Mouse (Mus musculus) heart, postnatal 0 days (tissue): Measurements from ENCODE around the gene Vwa7. TPM values are rescaled to one million over a fixed set of nuclear protein-coding genes. Genes with fewer than 3 reads are reported as not detected.
"Not testable (repeated sequence)": the region's sequence is repeated elsewhere in the genome, so short reads cannot be mapped to it uniquely, and the experiment has no call there.

Experiments
- ATAC-seq: fragments of 200-750 bp; cut with Nextera tagmentation; 2 replicates; pipeline ENCODE4 v1.8.0; 2017; ENCODE audit warnings: low read depth, moderate number of reproducible peaks, moderate library complexity; ENCODE audit not compliant: insufficient read depth
- DNase-seq: peaks from one replicate; pipeline ENCODE4 v3.0.0-alpha.2; 2016; ENCODE audit warnings: low spot score
- H3K27ac ChIP-seq: fragments of 300-500 bp; sonication (generic); 2 replicates; pipeline ENCODE4 v1.5.1; 2014; ENCODE audit warnings: low read depth, mild to moderate bottlenecking
- H3K27me3 ChIP-seq: fragments of 300-500 bp; sonication (generic); 2 replicates; pipeline ENCODE4 v1.6.1; 2014; ENCODE audit warnings: low read length, mixed read lengths; ENCODE audit not compliant: control insufficient read depth, insufficient read depth
- H3K36me3 ChIP-seq: fragments of 300-500 bp; sonication (generic); replicated peaks from 2 replicates; pipeline ENCODE4 v1.6.1; 2014; ENCODE audit warnings: low read length, mixed read lengths; ENCODE audit not compliant: control insufficient read depth, insufficient read depth
- H3K4me1 ChIP-seq: fragments of 300-500 bp; sonication (generic); 2 replicates; pipeline ENCODE4 v1.6.1; 2014; ENCODE audit warnings: antibody characterized with exemption; ENCODE audit not compliant: control insufficient read depth, insufficient read depth
- H3K4me2 ChIP-seq: fragments of 300-500 bp; sonication (generic); 2 replicates; pipeline ENCODE4 v1.6.1; 2014; ENCODE audit warnings: low read depth, mild to moderate bottlenecking, low read length, moderate library complexity
- H3K4me3 ChIP-seq: fragments of 300-500 bp; sonication (generic); 2 replicates; pipeline ENCODE4 v1.5.1; 2014; ENCODE audit warnings: low read depth, low read length
- H3K9ac ChIP-seq: fragments of 300-500 bp; sonication (generic); replicated peaks from 2 replicates; pipeline ENCODE4 v1.6.1; 2014; ENCODE audit warnings: low read depth, low read length, mixed read lengths
- H3K9me3 ChIP-seq: fragments of 300-500 bp; sonication (generic); replicated peaks from 2 replicates; pipeline ENCODE4 v1.6.1; 2016; ENCODE audit warnings: low read length; ENCODE audit not compliant: control insufficient read depth
- CTCF ChIP-seq: IDR thresholded peaks from 2 replicates; pipeline ENCODE4 v1.5.1; 2016; ENCODE audit warnings: antibody characterized with exemption, control low read depth, low read depth
- EP300 ChIP-seq: IDR thresholded peaks from 2 replicates; pipeline ENCODE4 v1.6.1; 2016; ENCODE audit warnings: antibody characterized with exemption, low read depth
- WGBS: fragments of 180-500 bp; shearing (Covaris S2); extraction: QIAGEN DNeasy Blood & Tissue Kit; methylation state at CpG from one replicate; pipeline ENCODE4 v1.1.7; 2014; 5-methylcytosine and 5-hydroxymethylcytosine counted together
- polyA plus RNA-seq: library from polyadenylated mRNA; unstranded; fragments of >200 nt; fragmentation: Nextera tagmentation; extraction: Ambion mirVana; gene quantifications from 2 replicates; pipeline ENCODE4 v1.2.1, GENCODE M21; 2015
- total RNA-seq: library from RNA; depleted of rRNA; stranded (reverse); fragments of >200 nt; gene quantifications from 2 replicates; pipeline ENCODE4 v1.2.3, GENCODE M21; 2014; ENCODE audit warnings: low replicate concordance

Gene Vwa7
- total and polyA plus RNA-seq, 2 experiments from 2014 or later: 0.63 to 0.92 TPM

- Histone ChIP-seq H3K27ac (no peak overlapping the region), H3K4me1 (no peaks in the 10 kb centered on the region), H3K36me3 (no peaks in the 10 kb centered on the region), H3K4me3 (no peak overlapping the region), H3K4me2 (no peak overlapping the region), H3K9ac (no peak overlapping the region), H3K27me3 (no peaks in the 10 kb centered on the region), H3K9me3 (no peaks in the 10 kb centered on the region)
- TF ChIP-seq EP300: no peak
- TF ChIP-seq CTCF: 0 out of 2 replicates have a peak, but pooled peaks have one; percentile 3
- 60% methylated on average over 8 of the region's 8 CpGs for WGBS
- DNase-seq (no peak), ATAC-seq (no peak)
Measured at GRCm38 (mm10) chr17:35032323-35032870, 16.0 kb downstream of the Vwa7 start.

DNA sequence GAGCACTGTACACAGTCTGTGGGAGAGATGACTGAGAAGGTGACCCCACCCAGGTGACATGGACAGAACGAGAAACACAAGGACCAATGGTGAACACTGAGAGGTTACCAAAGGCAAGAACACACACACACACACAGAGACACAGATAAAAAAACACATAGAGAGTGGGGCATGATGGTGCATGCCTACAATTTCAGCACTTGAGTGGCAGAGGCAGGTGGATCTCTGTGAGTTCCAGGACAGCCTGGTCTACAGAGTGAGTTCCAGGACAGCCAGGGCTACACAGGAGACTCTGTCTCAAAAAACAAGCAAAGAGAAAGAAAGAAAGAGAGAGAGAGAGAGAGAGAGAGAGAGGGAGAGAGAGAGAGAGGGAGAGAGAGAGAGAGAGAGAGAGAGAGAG is 17.3 kb downstream of the Vwa7 start:
- not testable (repeated sequence) for DNase-seq, ATAC-seq

DNA sequence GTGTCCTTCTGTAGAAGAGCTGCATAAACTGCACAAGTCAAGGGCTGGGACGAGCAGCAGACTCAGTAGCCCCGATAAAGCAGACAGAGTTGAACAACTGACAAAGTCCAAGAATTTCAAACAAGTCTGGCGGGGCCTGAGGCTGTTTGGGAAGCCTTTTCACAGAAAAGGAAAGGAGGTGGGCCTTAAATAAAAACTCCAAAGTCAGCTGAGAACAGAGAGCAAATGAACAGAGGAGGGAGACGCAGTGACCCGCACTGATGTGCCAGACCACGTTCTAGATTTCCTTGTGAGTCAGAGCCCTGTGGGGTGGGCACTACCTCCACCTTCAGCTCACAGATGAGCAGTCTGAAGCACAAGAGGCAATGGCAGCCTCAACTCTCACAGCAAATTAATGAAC is 18.5 kb downstream of the Vwa7 start:
- no peak overlapping the region for H3K4me3 ChIP-seq
- ATAC-seq: no peak
- 75% methylated on average over 6 of the region's 6 CpGs for WGBS
- no peaks in the 10 kb centered on the region for H3K4me1 ChIP-seq
- no peak overlapping the region for H3K27ac ChIP-seq
- no peaks in the 10 kb centered on the region for H3K9me3 ChIP-seq
- no peaks in the 10 kb centered on the region for H3K36me3 ChIP-seq
- no peak overlapping the region for H3K4me2 ChIP-seq
- no peak overlapping the region for H3K9ac ChIP-seq
- no peak for DNase-seq
- TF ChIP-seq CTCF (no peak), EP300 (no peak)
- H3K27me3 ChIP-seq: no peaks in the 10 kb centered on the region

More for the DNA sequence above, 17.3 kb downstream of the Vwa7 start:
- not testable (repeated sequence) for H3K27me3 ChIP-seq, H3K36me3 ChIP-seq, H3K9ac ChIP-seq, H3K27ac ChIP-seq, H3K9me3 ChIP-seq, H3K4me2 ChIP-seq, H3K4me3 ChIP-seq, H3K4me1 ChIP-seq
- WGBS: 67% methylated on average over 1 of the region's 1 CpGs

GRCm38 (mm10) chr17:35039121-35039873 is 22.9 kb downstream of the Vwa7 start:
- H3K4me2 ChIP-seq: no peak overlapping the region
- no peak for TF ChIP-seq EP300
- no peak for TF ChIP-seq CTCF
- DNase-seq: no peak
- H3K27ac ChIP-seq: no peak overlapping the region
- no peak overlapping the region for H3K4me3 ChIP-seq
- H3K36me3 ChIP-seq: no peaks in the 10 kb centered on the region
- H3K4me1 ChIP-seq: peaks cover 1% of the 10 kb centered on the region
- no peak for ATAC-seq
- 77% methylated on average over 11 of the region's 11 CpGs for WGBS
- no peak overlapping the region for H3K9ac ChIP-seq
- no peaks in the 10 kb centered on the region for H3K9me3 ChIP-seq
- no peaks in the 10 kb centered on the region for H3K27me3 ChIP-seq

- Histone ChIP-seq H3K36me3 (no peaks in the 10 kb centered on the region), H3K4me1 (peaks cover 27% of the 10 kb centered on the region), H3K9ac (no peak overlapping the region), H3K4me3 (no peak overlapping the region), H3K27me3 (no peaks in the 10 kb centered on the region), H3K4me2 (no peak overlapping the region), H3K9me3 (no peaks in the 10 kb centered on the region), H3K27ac (peak overlapping the region; percentile 93)
- no peak for ATAC-seq
- 66% methylated on average over 4 of the region's 4 CpGs for WGBS
- DNase-seq: no peak
- TF ChIP-seq EP300 (no peak), CTCF (no peak)
Measured at GRCm38 (mm10) chr17:35043794-35044193, 27.4 kb downstream of the Vwa7 start.
